Mouse (Mus musculus): ENCODE measurements around the gene Zbed6. TPM values are rescaled to one million over a fixed set of nuclear protein-coding genes. Genes with fewer than 3 reads are reported as not detected.
"Not testable (repeated sequence)": the region's sequence is repeated elsewhere in the genome, so short reads cannot be mapped to it uniquely, and the experiment has no call there.

Gene Zbed6
- 0.61 TPM in 1 of 2 replicates, not detected in the other for polyA plus RNA-seq (2014; fragmentation: Nextera tagmentation; extraction: Ambion mirVana)

DNA sequence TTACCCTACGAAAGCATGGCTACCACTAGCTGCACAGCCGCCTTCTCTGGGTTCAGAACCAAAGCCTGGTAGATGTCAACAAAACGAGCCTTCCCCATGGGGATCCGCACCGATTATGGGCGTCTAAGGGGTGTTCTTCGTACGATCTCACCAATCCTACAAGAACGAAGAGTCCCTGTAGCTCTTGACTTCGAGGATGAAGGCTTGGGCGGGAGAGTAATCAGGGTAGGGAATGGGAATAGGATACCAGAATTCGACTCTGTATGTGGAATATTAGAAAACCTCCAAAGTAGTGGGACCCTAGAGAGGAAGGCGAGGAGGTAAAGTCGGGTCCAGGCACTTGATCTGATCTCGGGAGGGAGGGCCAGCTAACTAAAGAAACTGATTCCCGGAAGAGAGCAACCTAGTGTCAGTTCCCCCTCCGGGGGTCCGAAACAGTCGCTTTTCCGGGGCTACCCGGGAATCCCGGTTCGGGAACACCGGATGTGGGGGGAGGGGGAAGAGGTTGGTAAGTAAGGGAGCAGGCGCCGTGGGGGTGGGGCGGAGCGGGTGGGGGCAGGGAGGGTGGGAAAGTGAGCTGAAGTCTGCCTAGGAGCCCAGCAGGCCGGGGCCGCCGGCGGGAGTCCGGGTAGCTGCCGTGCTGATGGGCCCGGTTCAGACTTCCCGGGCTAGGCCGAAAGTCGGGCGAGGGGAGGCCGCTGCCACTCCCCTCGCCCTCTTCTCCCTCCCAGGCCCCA, at the start of gene Zbed6:
Zbed6 (minus strand) TSS at position 420 of the 737 bp plus-strand sequence.
- peak; percentile 83 for DNase-seq
- H3K9me3 ChIP-seq (ENCODE audit: control insufficient read depth, low read length), result no peaks in the 10 kb centered on the region
- peak; percentile 86 for ATAC-seq (ENCODE audit: low FRiP score, low TSS enrichment)
- H3K4me3 ChIP-seq (replicated peaks; ENCODE audit: low read depth, low read length), result peak within 1 kb of the TSS; percentile 78
- H3K27ac ChIP-seq (replicated peaks; ENCODE audit: low read depth, low read length), result peak within 1 kb of the TSS; percentile 92
- H3K27me3 ChIP-seq (ENCODE audit: control insufficient read depth, insufficient read depth, low read length), result no peaks in the 10 kb centered on the region
- H3K9ac ChIP-seq (replicated peaks; ENCODE audit: low read length), result peak within 1 kb of the TSS; percentile 78
- H3K4me1 ChIP-seq (ENCODE audit: control insufficient read depth, insufficient read depth, low read length), result peaks cover 33% of the 10 kb centered on the region
- WGBS, result under 1% methylated on average over 37 of the region's 41 CpGs
- peak within 1 kb of the TSS; percentile 63 for H3K4me2 ChIP-seq (ENCODE audit: low read length)
- H3K36me3 ChIP-seq (ENCODE audit: control insufficient read depth, insufficient read depth, low read length), result peaks cover 26% of the 10 kb centered on the region

DNA sequence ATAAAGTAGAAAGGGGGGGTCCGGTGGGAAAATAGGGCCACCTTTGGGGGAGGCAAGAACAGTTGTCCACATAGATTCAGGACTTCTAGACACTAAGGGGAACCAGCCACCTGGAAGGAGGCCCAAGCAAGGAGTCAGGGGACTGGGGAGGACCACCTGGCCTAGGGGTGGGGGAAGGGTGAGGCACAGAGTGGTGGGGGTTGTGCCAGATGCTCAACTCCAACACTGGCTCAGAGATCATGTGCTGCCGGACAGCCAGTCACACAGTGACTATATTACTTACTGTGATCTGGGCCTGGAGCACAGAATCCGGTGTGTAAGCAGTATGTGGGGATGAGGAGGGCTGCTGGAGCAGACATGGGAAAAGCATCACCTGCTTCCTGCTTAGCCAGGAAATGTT, 48.6 kb upstream of the Zbed6 start:
- no peak for DNase-seq

DNA sequence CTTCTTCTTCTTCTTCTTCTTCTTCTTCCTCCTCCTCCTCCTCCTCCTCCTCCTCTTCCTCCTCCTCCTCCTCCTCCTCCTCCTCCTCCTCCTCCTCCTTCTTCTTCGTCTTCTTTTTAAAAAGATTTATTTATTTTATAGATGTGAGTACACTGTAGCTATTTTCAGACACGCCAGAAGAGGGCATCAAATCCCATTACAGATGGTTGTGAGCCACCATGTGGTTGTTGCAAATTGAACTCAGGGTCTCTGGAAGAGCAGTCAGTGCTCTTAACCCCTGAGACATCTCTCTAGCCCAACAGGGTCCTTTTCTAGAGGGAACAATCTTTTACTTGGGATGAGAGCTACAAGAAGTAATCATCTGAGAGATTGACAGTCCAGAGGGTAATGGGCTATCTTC, 41.1 kb upstream of the Zbed6 start:
- 5% methylated on average over 2 of the region's 2 CpGs for WGBS
- not testable (repeated sequence) for H3K9ac ChIP-seq (replicated peaks; ENCODE audit: low read length); H3K4me2 ChIP-seq (ENCODE audit: low read length); ATAC-seq (ENCODE audit: low FRiP score, low TSS enrichment); H3K36me3 ChIP-seq (ENCODE audit: control insufficient read depth, insufficient read depth, low read length); H3K4me3 ChIP-seq (replicated peaks; ENCODE audit: low read depth, low read length); H3K27me3 ChIP-seq (ENCODE audit: control insufficient read depth, insufficient read depth, low read length); H3K4me1 ChIP-seq (ENCODE audit: control insufficient read depth, insufficient read depth, low read length); H3K9me3 ChIP-seq (ENCODE audit: control insufficient read depth, low read length); H3K27ac ChIP-seq (replicated peaks; ENCODE audit: low read depth, low read length)
- DNase-seq, result peak; percentile 18

More for the DNA sequence above, 48.6 kb upstream of the Zbed6 start:
- Histone ChIP-seq H3K9ac (replicated peaks; ENCODE audit: low read length) (no peak overlapping the region), H3K36me3 (ENCODE audit: control insufficient read depth, insufficient read depth, low read length) (0 out of 2 replicates have a peak, but pooled peaks cover 7% of the 10 kb centered on the region), H3K4me3 (replicated peaks; ENCODE audit: low read depth, low read length) (no peak overlapping the region), H3K27ac (replicated peaks; ENCODE audit: low read depth, low read length) (no peak overlapping the region), H3K27me3 (ENCODE audit: control insufficient read depth, insufficient read depth, low read length) (no peaks in the 10 kb centered on the region), H3K4me2 (ENCODE audit: low read length) (no peak overlapping the region), H3K9me3 (ENCODE audit: control insufficient read depth, low read length) (no peaks in the 10 kb centered on the region), H3K4me1 (ENCODE audit: control insufficient read depth, insufficient read depth, low read length) (peaks cover 6% of the 10 kb centered on the region; the same call in 1 of the 2 replicates)
- no peak for ATAC-seq (ENCODE audit: low FRiP score, low TSS enrichment)
- WGBS, result 81% methylated on average over 3 of the region's 3 CpGs

DNA sequence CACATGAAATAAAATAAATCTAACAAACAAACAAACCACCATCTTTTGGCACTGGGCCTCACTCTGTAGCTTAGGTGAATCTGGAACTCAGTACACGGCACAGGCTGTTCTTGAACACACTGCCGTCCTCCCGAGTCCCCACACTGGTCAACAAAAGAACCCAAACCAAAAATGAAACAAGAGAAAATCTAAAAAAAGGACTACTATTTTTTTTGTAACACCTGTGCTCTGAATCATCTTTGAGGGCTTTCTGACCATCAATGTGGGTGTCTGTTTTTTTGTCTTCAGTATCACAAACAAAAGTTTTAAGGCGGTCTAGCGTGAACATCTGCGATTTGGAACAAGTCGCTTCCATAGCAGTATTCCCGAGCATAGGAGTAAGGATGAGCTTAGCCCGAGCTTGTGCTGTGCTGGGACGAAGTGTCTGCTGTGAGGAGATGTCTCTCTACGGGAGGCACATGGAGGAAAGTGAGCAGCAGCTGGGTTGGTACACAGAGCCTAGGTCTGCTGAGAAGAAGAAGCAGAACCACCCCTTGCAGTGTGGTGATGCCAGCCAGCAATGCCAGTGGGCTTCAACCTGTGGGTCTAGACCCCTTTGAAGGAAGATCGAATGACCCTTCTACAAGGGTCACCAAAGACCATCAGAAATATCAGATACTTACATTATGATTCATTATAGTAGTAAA, 37.4 kb upstream of the Zbed6 start:
- H3K36me3 ChIP-seq (ENCODE audit: control insufficient read depth, insufficient read depth, low read length), result no peaks in the 10 kb centered on the region
- no peak overlapping the region for H3K27ac ChIP-seq (replicated peaks; ENCODE audit: low read depth, low read length)
- no peak for DNase-seq
- 93% methylated on average over 12 of the region's 12 CpGs for WGBS
- no peak for ATAC-seq (ENCODE audit: low FRiP score, low TSS enrichment)
- H3K4me1 ChIP-seq (ENCODE audit: control insufficient read depth, insufficient read depth, low read length), result no peaks in the 10 kb centered on the region
- no peak overlapping the region for H3K4me2 ChIP-seq (ENCODE audit: low read length)
- no peak overlapping the region for H3K4me3 ChIP-seq (replicated peaks; ENCODE audit: low read depth, low read length)
- no peaks in the 10 kb centered on the region for H3K9me3 ChIP-seq (ENCODE audit: control insufficient read depth, low read length)
- H3K9ac ChIP-seq (replicated peaks; ENCODE audit: low read length), result no peak overlapping the region
- H3K27me3 ChIP-seq (ENCODE audit: control insufficient read depth, insufficient read depth, low read length), result no peaks in the 10 kb centered on the region

DNA sequence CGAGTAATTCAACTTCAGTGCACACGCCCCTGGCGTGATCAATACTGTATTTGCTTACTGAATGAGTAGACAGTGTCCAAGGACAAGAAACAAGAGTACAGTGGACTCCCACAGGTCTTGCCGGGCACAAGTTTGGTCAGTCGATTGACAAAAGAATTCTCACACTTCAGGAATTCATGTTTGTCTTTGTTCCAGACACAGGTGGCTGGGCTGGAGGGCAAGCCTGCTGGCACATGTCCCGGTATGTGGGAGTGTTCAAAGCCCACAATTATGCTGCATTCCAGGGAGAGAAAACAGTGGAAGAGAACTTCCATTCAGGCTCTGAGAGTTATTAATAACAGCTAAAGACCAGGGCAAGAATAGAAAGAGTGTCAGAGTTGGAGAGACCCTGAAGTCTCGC, 35.2 kb upstream of the Zbed6 start:
- DNase-seq, result peak; percentile 33

DNA sequence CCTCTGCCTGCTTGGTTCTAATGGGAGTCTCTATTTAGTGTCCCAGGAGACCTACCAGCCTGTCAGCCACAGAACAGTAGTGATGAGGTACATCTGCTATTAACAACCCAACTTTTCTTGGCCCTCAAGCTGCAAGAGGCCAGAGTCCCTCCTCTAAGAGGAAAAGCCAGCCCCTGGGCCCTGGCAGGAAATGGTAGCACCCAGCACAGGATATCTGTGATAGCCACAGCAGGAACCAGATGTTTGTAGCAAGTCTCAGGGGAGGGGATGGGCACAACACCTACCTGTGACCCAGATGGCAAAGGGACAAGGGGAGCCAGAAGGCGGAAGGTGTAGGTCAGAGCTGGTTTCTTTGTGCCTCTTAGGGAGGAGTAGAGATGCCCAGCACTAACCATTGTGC, 34.2 kb upstream of the Zbed6 start:
- H3K4me2 ChIP-seq (ENCODE audit: low read length), result no peak overlapping the region
- ATAC-seq (ENCODE audit: low FRiP score, low TSS enrichment) (no peak), DNase-seq (no peak)
- H3K27ac ChIP-seq (replicated peaks; ENCODE audit: low read depth, low read length), result no peak overlapping the region
- H3K4me1 ChIP-seq (ENCODE audit: control insufficient read depth, insufficient read depth, low read length), result no peaks in the 10 kb centered on the region
- no peak overlapping the region for H3K4me3 ChIP-seq (replicated peaks; ENCODE audit: low read depth, low read length)
- H3K9ac ChIP-seq (replicated peaks; ENCODE audit: low read length), result no peak overlapping the region
- H3K36me3 ChIP-seq (ENCODE audit: control insufficient read depth, insufficient read depth, low read length), result no peaks in the 10 kb centered on the region
- H3K9me3 ChIP-seq (ENCODE audit: control insufficient read depth, low read length), result no peaks in the 10 kb centered on the region
- 95% methylated on average over 1 of the region's 1 CpGs for WGBS
- no peaks in the 10 kb centered on the region for H3K27me3 ChIP-seq (ENCODE audit: control insufficient read depth, insufficient read depth, low read length)

More for the DNA sequence above, 35.2 kb upstream of the Zbed6 start:
- Histone ChIP-seq H3K4me1 (ENCODE audit: control insufficient read depth, insufficient read depth, low read length) (no peaks in the 10 kb centered on the region), H3K27ac (replicated peaks; ENCODE audit: low read depth, low read length) (no peak overlapping the region), H3K4me3 (replicated peaks; ENCODE audit: low read depth, low read length) (no peak overlapping the region), H3K9me3 (ENCODE audit: control insufficient read depth, low read length) (no peaks in the 10 kb centered on the region), H3K27me3 (ENCODE audit: control insufficient read depth, insufficient read depth, low read length) (no peaks in the 10 kb centered on the region), H3K4me2 (ENCODE audit: low read length) (no peak overlapping the region), H3K9ac (replicated peaks; ENCODE audit: low read length) (no peak overlapping the region), H3K36me3 (ENCODE audit: control insufficient read depth, insufficient read depth, low read length) (no peaks in the 10 kb centered on the region)
- ATAC-seq (ENCODE audit: low FRiP score, low TSS enrichment), result no peak
- 43% methylated on average over 7 of the region's 7 CpGs for WGBS

DNA sequence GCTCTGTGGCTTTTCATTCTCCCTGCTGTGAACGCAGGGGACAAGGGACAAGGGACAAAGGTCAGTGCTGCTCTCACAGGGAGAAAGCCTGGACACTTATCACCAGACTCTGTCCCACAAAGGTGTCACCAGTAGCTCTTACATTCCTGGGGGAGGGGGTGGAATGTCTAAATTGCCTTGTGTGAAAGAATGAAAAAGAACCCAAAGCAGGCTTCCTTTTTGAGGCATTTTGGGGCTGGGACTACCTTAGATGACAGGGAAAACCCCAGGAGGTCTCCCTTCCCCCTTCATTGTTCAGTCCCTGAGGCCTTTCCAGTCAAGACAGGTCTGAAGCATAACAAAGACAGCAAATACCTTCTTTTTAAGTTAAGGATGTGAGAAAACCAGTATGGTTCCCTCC, 33.6 kb upstream of the Zbed6 start:
- Histone ChIP-seq H3K27me3 (ENCODE audit: control insufficient read depth, insufficient read depth, low read length) (no peaks in the 10 kb centered on the region), H3K4me1 (ENCODE audit: control insufficient read depth, insufficient read depth, low read length) (no peaks in the 10 kb centered on the region), H3K27ac (replicated peaks; ENCODE audit: low read depth, low read length) (no peak overlapping the region), H3K9ac (replicated peaks; ENCODE audit: low read length) (no peak overlapping the region), H3K4me3 (replicated peaks; ENCODE audit: low read depth, low read length) (no peak overlapping the region), H3K36me3 (ENCODE audit: control insufficient read depth, insufficient read depth, low read length) (no peaks in the 10 kb centered on the region), H3K9me3 (ENCODE audit: control insufficient read depth, low read length) (no peaks in the 10 kb centered on the region), H3K4me2 (ENCODE audit: low read length) (no peak overlapping the region)
- 0% methylated on average over 1 of the region's 1 CpGs for WGBS
- no peak for DNase-seq
- ATAC-seq (ENCODE audit: low FRiP score, low TSS enrichment), result no peak

DNA sequence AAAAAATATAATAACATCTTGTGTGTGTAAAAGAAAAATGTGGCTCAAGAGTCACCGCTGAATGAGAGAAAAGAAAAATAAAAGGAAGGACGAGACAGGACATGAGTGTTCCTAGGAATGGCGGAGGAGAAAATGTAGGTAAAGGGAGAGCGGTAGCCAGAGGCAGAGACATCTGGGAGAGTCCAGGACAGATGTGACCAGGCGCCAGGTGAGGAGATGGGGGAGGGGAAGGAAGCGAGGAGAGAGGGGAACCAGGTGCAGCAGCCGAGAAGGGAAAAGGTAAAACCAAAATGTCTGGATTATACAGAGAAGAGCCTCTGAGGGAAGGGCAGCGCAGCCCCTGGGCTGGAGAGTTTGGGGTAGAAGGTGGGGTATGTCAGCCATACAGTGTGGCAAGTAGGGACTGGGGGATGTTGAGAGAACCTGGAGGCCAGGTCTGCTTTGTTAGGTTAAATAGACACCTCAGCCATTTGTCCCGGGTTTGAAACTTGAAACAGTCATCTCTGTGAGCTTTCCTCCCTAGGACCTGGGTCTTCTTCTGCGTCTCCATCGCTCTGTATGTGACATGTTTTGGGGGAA, 32.9 kb upstream of the Zbed6 start:
- 74% methylated on average over 11 of the region's 11 CpGs for WGBS
- DNase-seq (no peak), ATAC-seq (ENCODE audit: low FRiP score, low TSS enrichment) (no peak)
- Histone ChIP-seq H3K27me3 (ENCODE audit: control insufficient read depth, insufficient read depth, low read length) (no peaks in the 10 kb centered on the region), H3K4me2 (ENCODE audit: low read length) (no peak overlapping the region), H3K4me1 (ENCODE audit: control insufficient read depth, insufficient read depth, low read length) (no peaks in the 10 kb centered on the region), H3K9me3 (ENCODE audit: control insufficient read depth, low read length) (no peaks in the 10 kb centered on the region), H3K9ac (replicated peaks; ENCODE audit: low read length) (no peak overlapping the region), H3K4me3 (replicated peaks; ENCODE audit: low read depth, low read length) (no peak overlapping the region), H3K27ac (replicated peaks; ENCODE audit: low read depth, low read length) (no peak overlapping the region), H3K36me3 (ENCODE audit: control insufficient read depth, insufficient read depth, low read length) (no peaks in the 10 kb centered on the region)

Data from midbrain, embryonic 14.5 days (tissue).